Mouse (Mus musculus): Measurements from ENCODE around the gene Rxfp2. TPM values are rescaled to one million over a fixed set of nuclear protein-coding genes. Genes with fewer than 3 reads are reported as not detected.

Rxfp2 gene
- polyA plus RNA-seq, 1 experiment, result 0.08 TPM

- TF ChIP-seq POLR2A (IDR thresholded peaks at IDR 0.05; ENCODE audit: low read depth, low read length), result no peak
- no peak for TF ChIP-seq CTCF (conservative IDR thresholded peaks at IDR 0.05; ENCODE audit: insufficient read depth, insufficient read length, low read depth, low read length)
- DNase-seq, result no peak
- no peak overlapping the region for H3K4me3 ChIP-seq (ENCODE audit: insufficient read depth, low read depth, low read length)
- H3K36me3 ChIP-seq (ENCODE audit: control insufficient read depth, insufficient read depth, low read length), result no peaks in the 10 kb centered on the region
- no peaks in the 10 kb centered on the region for H3K4me1 ChIP-seq (ENCODE audit: control insufficient read depth, insufficient read depth, low read length)
- H3K27me3 ChIP-seq (replicated peaks; ENCODE audit: control insufficient read depth, insufficient read depth, low read length), result no peaks in the 10 kb centered on the region
- H3K27ac ChIP-seq (ENCODE audit: insufficient read depth, low read depth, low read length), result no peak overlapping the region
- 83% methylated on average over 4 of the region's 4 CpGs for WGBS
Observed at GRCm38 (mm10) chr5:150053294-150053693, 34.8 kb downstream of the Rxfp2 start.

- H3K4me3 ChIP-seq (ENCODE audit: insufficient read depth, low read depth, low read length), result no peak overlapping the region
- no peaks in the 10 kb centered on the region for H3K36me3 ChIP-seq (ENCODE audit: control insufficient read depth, insufficient read depth, low read length)
- H3K27ac ChIP-seq (ENCODE audit: insufficient read depth, low read depth, low read length), result no peak overlapping the region
- no peaks in the 10 kb centered on the region for H3K4me1 ChIP-seq (ENCODE audit: control insufficient read depth, insufficient read depth, low read length)
- WGBS, result 79% methylated on average over 7 of the region's 7 CpGs
- DNase-seq, result no peak
- TF ChIP-seq CTCF (conservative IDR thresholded peaks at IDR 0.05; ENCODE audit: insufficient read depth, insufficient read length, low read depth, low read length) (no peak), POLR2A (IDR thresholded peaks at IDR 0.05; ENCODE audit: low read depth, low read length) (no peak)
- H3K27me3 ChIP-seq (replicated peaks; ENCODE audit: control insufficient read depth, insufficient read depth, low read length), result no peaks in the 10 kb centered on the region
Observed at GRCm38 (mm10) chr5:150053956-150054355, 35.5 kb downstream of the Rxfp2 start.

- Histone ChIP-seq H3K27ac (ENCODE audit: insufficient read depth, low read depth, low read length) (no peak overlapping the region), H3K36me3 (ENCODE audit: control insufficient read depth, insufficient read depth, low read length) (no peaks in the 10 kb centered on the region), H3K4me1 (ENCODE audit: control insufficient read depth, insufficient read depth, low read length) (no peaks in the 10 kb centered on the region), H3K4me3 (ENCODE audit: insufficient read depth, low read depth, low read length) (no peak overlapping the region), H3K27me3 (replicated peaks; ENCODE audit: control insufficient read depth, insufficient read depth, low read length) (no peaks in the 10 kb centered on the region)
- TF ChIP-seq POLR2A (IDR thresholded peaks at IDR 0.05; ENCODE audit: low read depth, low read length) (no peak), CTCF (conservative IDR thresholded peaks at IDR 0.05; ENCODE audit: insufficient read depth, insufficient read length, low read depth, low read length) (no peak)
- no peak for DNase-seq
- 83% methylated on average over 1 of the region's 1 CpGs for WGBS
Observed at GRCm38 (mm10) chr5:150055322-150055721, 36.8 kb downstream of the Rxfp2 start.

- DNase-seq, result no peak
- no peaks in the 10 kb centered on the region for H3K27me3 ChIP-seq (replicated peaks; ENCODE audit: control insufficient read depth, insufficient read depth, low read length)
- H3K4me3 ChIP-seq (ENCODE audit: insufficient read depth, low read depth, low read length), result no peak overlapping the region
- no peaks in the 10 kb centered on the region for H3K4me1 ChIP-seq (ENCODE audit: control insufficient read depth, insufficient read depth, low read length)
- H3K36me3 ChIP-seq (ENCODE audit: control insufficient read depth, insufficient read depth, low read length), result no peaks in the 10 kb centered on the region
- H3K27ac ChIP-seq (ENCODE audit: insufficient read depth, low read depth, low read length), result no peak overlapping the region
- 51% methylated on average over 5 of the region's 5 CpGs for WGBS
- no peak for TF ChIP-seq CTCF (conservative IDR thresholded peaks at IDR 0.05; ENCODE audit: insufficient read depth, insufficient read length, low read depth, low read length)
- TF ChIP-seq POLR2A (IDR thresholded peaks at IDR 0.05; ENCODE audit: low read depth, low read length), result no peak
Observed at GRCm38 (mm10) chr5:150056056-150056455, 37.6 kb downstream of the Rxfp2 start.

- TF ChIP-seq POLR2A (IDR thresholded peaks at IDR 0.05; ENCODE audit: low read depth, low read length) (no peak), CTCF (conservative IDR thresholded peaks at IDR 0.05; ENCODE audit: insufficient read depth, insufficient read length, low read depth, low read length) (no peak)
- WGBS, result 82% methylated on average over 5 of the region's 5 CpGs
Observed at GRCm38 (mm10) chr5:150058845-150059244, 40.4 kb downstream of the Rxfp2 start.

GRCm38 (mm10) chr5:150059466-150059865 is 41.0 kb downstream of the Rxfp2 start:
- H3K27ac ChIP-seq (ENCODE audit: insufficient read depth, low read depth, low read length), result no peak overlapping the region
- WGBS, result 71% methylated on average over 9 of the region's 9 CpGs
- peak; percentile 12 for DNase-seq
- H3K4me1 ChIP-seq (ENCODE audit: control insufficient read depth, insufficient read depth, low read length), result no peaks in the 10 kb centered on the region
- no peaks in the 10 kb centered on the region for H3K36me3 ChIP-seq (ENCODE audit: control insufficient read depth, insufficient read depth, low read length)
- H3K27me3 ChIP-seq (replicated peaks; ENCODE audit: control insufficient read depth, insufficient read depth, low read length), result no peaks in the 10 kb centered on the region
- H3K4me3 ChIP-seq (ENCODE audit: insufficient read depth, low read depth, low read length), result no peak overlapping the region
- TF ChIP-seq CTCF (conservative IDR thresholded peaks at IDR 0.05; ENCODE audit: insufficient read depth, insufficient read length, low read depth, low read length), result no peak
- TF ChIP-seq POLR2A (IDR thresholded peaks at IDR 0.05; ENCODE audit: low read depth, low read length), result no peak

More at GRCm38 (mm10) chr5:150058845-150059244, 40.4 kb downstream of the Rxfp2 start:
- no peak for DNase-seq
- H3K36me3 ChIP-seq (ENCODE audit: control insufficient read depth, insufficient read depth, low read length), result no peaks in the 10 kb centered on the region
- H3K4me3 ChIP-seq (ENCODE audit: insufficient read depth, low read depth, low read length), result no peak overlapping the region
- H3K27me3 ChIP-seq (replicated peaks; ENCODE audit: control insufficient read depth, insufficient read depth, low read length), result no peaks in the 10 kb centered on the region
- H3K4me1 ChIP-seq (ENCODE audit: control insufficient read depth, insufficient read depth, low read length), result no peaks in the 10 kb centered on the region
- H3K27ac ChIP-seq (ENCODE audit: insufficient read depth, low read depth, low read length), result no peak overlapping the region

GRCm38 (mm10) chr5:150061086-150061485 is 42.6 kb downstream of the Rxfp2 start:
- no peak overlapping the region for H3K27ac ChIP-seq (ENCODE audit: insufficient read depth, low read depth, low read length)
- WGBS, result 83% methylated on average over 9 of the region's 9 CpGs
- no peak for TF ChIP-seq POLR2A (IDR thresholded peaks at IDR 0.05; ENCODE audit: low read depth, low read length)
- TF ChIP-seq CTCF (conservative IDR thresholded peaks at IDR 0.05; ENCODE audit: insufficient read depth, insufficient read length, low read depth, low read length), result no peak
- H3K4me1 ChIP-seq (ENCODE audit: control insufficient read depth, insufficient read depth, low read length), result no peaks in the 10 kb centered on the region
- H3K4me3 ChIP-seq (ENCODE audit: insufficient read depth, low read depth, low read length), result no peak overlapping the region
- DNase-seq, result no peak
- no peaks in the 10 kb centered on the region for H3K27me3 ChIP-seq (replicated peaks; ENCODE audit: control insufficient read depth, insufficient read depth, low read length)
- no peaks in the 10 kb centered on the region for H3K36me3 ChIP-seq (ENCODE audit: control insufficient read depth, insufficient read depth, low read length)

Data from kidney, adult 2 months (tissue).